Mouse (Mus musculus) heart, embryonic 11.5 days (tissue): ENCODE measurements around the gene Stip1. TPM values are rescaled to one million over a fixed set of nuclear protein-coding genes. Genes with fewer than 3 reads are reported as not detected.

ENCODE experiments used
- ATAC-seq: fragments of 200-750 bp; cut with Nextera tagmentation; replicated peaks from 2 replicates; pipeline ENCODE4 v1.8.0; 2017; ENCODE audit warnings: moderate library complexity; ENCODE audit not compliant: insufficient number of reproducible peaks, low FRiP score, low TSS enrichment
- H3K27ac ChIP-seq: fragments of 300-500 bp; sonication (generic); 2 replicates; pipeline ENCODE4 v1.5.1; 2014; ENCODE audit warnings: mild to moderate bottlenecking, low read depth, low read length
- H3K27me3 ChIP-seq: fragments of 300-500 bp; sonication (generic); 2 replicates; pipeline ENCODE4 v1.6.1; 2014; ENCODE audit warnings: mild to moderate bottlenecking, low read length, mixed read lengths; ENCODE audit not compliant: control insufficient read depth, insufficient read depth
- H3K36me3 ChIP-seq: fragments of 300-500 bp; sonication (generic); 2 replicates; pipeline ENCODE4 v1.6.1; 2014; ENCODE audit warnings: mild to moderate bottlenecking, low read length, moderate library complexity, mixed read lengths; ENCODE audit not compliant: control insufficient read depth, insufficient read depth
- H3K4me1 ChIP-seq: fragments of 300-500 bp; sonication (generic); 2 replicates; pipeline ENCODE4 v1.6.1; 2014; ENCODE audit warnings: low read length; ENCODE audit not compliant: control insufficient read depth, insufficient read depth
- H3K4me2 ChIP-seq: fragments of 300-500 bp; sonication (generic); 2 replicates; pipeline ENCODE4 v1.6.1; 2014; ENCODE audit warnings: mild to moderate bottlenecking, moderate library complexity
- H3K4me3 ChIP-seq: fragments of 300-500 bp; sonication (generic); 2 replicates; pipeline ENCODE4 v1.5.1; 2014; ENCODE audit warnings: low read depth, low read length
- H3K9ac ChIP-seq: fragments of 300-500 bp; sonication (generic); 2 replicates; pipeline ENCODE4 v1.6.1; 2014; ENCODE audit warnings: mild to moderate bottlenecking, low read depth, low read length, moderate library complexity
- H3K9me3 ChIP-seq: fragments of 300-500 bp; sonication (generic); replicated peaks from 2 replicates; pipeline ENCODE4 v1.6.1; 2016; ENCODE audit warnings: low read length; ENCODE audit not compliant: control insufficient read depth
- WGBS: fragments of 180-500 bp; shearing (Covaris S2); extraction: QIAGEN DNeasy Blood & Tissue Kit; methylation state at CpG from one replicate; pipeline ENCODE4 v1.1.7; 2014; ENCODE audit not compliant: insufficient replicate concordance; 5-methylcytosine and 5-hydroxymethylcytosine counted together
- polyA plus RNA-seq: library from polyadenylated mRNA; unstranded; fragments of >200 nt; fragmentation: Nextera tagmentation; extraction: Ambion mirVana; gene quantifications from 2 replicates; pipeline ENCODE4 v1.2.1, GENCODE M21; 2014

Stip1 gene
- polyA plus RNA-seq = 266 and 283 TPM in 2 replicates

- Histone ChIP-seq H3K4me2 (peak within 1 kb of the TSS; percentile 90), H3K9me3 (no peaks in the 10 kb centered on the region), H3K36me3 (peaks cover 5% of the 10 kb centered on the region), H3K9ac (peak within 1 kb of the TSS; percentile 82), H3K4me1 (peaks cover 26% of the 10 kb centered on the region), H3K4me3 (peak within 1 kb of the TSS; percentile 88), H3K27ac (peak within 1 kb of the TSS; percentile 88), H3K27me3 (no peaks in the 10 kb centered on the region)
- under 1% methylated on average over 48 of the region's 49 CpGs for WGBS
- ATAC-seq = peak; percentile 99
These were observed at the start of gene Stip1 for GRCm38 (mm10) chr19:7039841-7040636. TSS of gene Stip1 (minus strand) at chr19:7039967.

GRCm38 (mm10) chr19:7089050-7089449, 49.3 kb upstream of the Stip1 start:
- Histone ChIP-seq H3K9me3 (no peaks in the 10 kb centered on the region), H3K4me1 (peaks cover 6% of the 10 kb centered on the region; the same call in 1 of the 2 replicates), H3K27ac (no peak overlapping the region), H3K27me3 (peaks cover 48% of the 10 kb centered on the region), H3K9ac (no peak overlapping the region), H3K4me2 (no peak overlapping the region), H3K4me3 (no peak overlapping the region), H3K36me3 (no peaks in the 10 kb centered on the region)
- WGBS = 45% methylated on average over 5 of the region's 5 CpGs
- ATAC-seq = no peak

GRCm38 (mm10) chr19:7088558-7088957, 48.8 kb upstream of the Stip1 start:
- Histone ChIP-seq H3K27ac (no peak overlapping the region), H3K4me1 (peaks cover 6% of the 10 kb centered on the region; the same call in 1 of the 2 replicates), H3K27me3 (peaks cover 47% of the 10 kb centered on the region), H3K4me2 (no peak overlapping the region), H3K9me3 (no peaks in the 10 kb centered on the region), H3K9ac (no peak overlapping the region), H3K36me3 (no peaks in the 10 kb centered on the region), H3K4me3 (no peak overlapping the region)
- 14% methylated on average over 9 of the region's 9 CpGs for WGBS
- no peak for ATAC-seq

- no peak overlapping the region for H3K9ac ChIP-seq
- peaks cover 6% of the 10 kb centered on the region; the same call in 1 of the 2 replicates for H3K4me1 ChIP-seq
- WGBS = 78% methylated on average over 15 of the region's 15 CpGs
- no peak overlapping the region for H3K4me3 ChIP-seq
- no peak overlapping the region for H3K4me2 ChIP-seq
- no peak for ATAC-seq
- peaks cover 28% of the 10 kb centered on the region for H3K27me3 ChIP-seq
- no peak overlapping the region for H3K27ac ChIP-seq
- H3K9me3 ChIP-seq = no peaks in the 10 kb centered on the region
- H3K36me3 ChIP-seq = no peaks in the 10 kb centered on the region
These were observed 45.0 kb upstream of the Stip1 start for GRCm38 (mm10) chr19:7084734-7085133.

- H3K9ac ChIP-seq = no peak overlapping the region
- 27% methylated on average over 14 of the region's 14 CpGs for WGBS
- no peak for ATAC-seq
These were observed 43.4 kb upstream of the Stip1 start for GRCm38 (mm10) chr19:7083035-7083794.

GRCm38 (mm10) chr19:7081516-7082266, 41.9 kb upstream of the Stip1 start:
- ATAC-seq = no peak
- no peaks in the 10 kb centered on the region for H3K9me3 ChIP-seq
- H3K27ac ChIP-seq = no peak overlapping the region
- peaks cover 8% of the 10 kb centered on the region; the same call in 1 of the 2 replicates for H3K27me3 ChIP-seq
- H3K4me2 ChIP-seq = no peak overlapping the region
- H3K9ac ChIP-seq = no peak overlapping the region
- H3K36me3 ChIP-seq = no peaks in the 10 kb centered on the region
- WGBS = 77% methylated on average over 7 of the region's 7 CpGs
- H3K4me3 ChIP-seq = no peak overlapping the region
- H3K4me1 ChIP-seq = 0 out of 2 replicates have a peak, but pooled peaks cover 3% of the 10 kb centered on the region

More at GRCm38 (mm10) chr19:7083035-7083794, 43.4 kb upstream of the Stip1 start:
- Histone ChIP-seq H3K27ac (no peak overlapping the region), H3K4me1 (peaks cover 3% of the 10 kb centered on the region; the same call in 1 of the 2 replicates), H3K4me3 (no peak overlapping the region), H3K9me3 (no peaks in the 10 kb centered on the region), H3K4me2 (no peak overlapping the region), H3K36me3 (no peaks in the 10 kb centered on the region), H3K27me3 (peaks cover 17% of the 10 kb centered on the region)

GRCm38 (mm10) chr19:7078271-7078670, 38.5 kb upstream of the Stip1 start:
- no peak for ATAC-seq

GRCm38 (mm10) chr19:7077666-7078065, 37.9 kb upstream of the Stip1 start:
- H3K9me3 ChIP-seq = no peaks in the 10 kb centered on the region
- no peak overlapping the region for H3K9ac ChIP-seq
- 0 out of 2 replicates have a peak, but pooled peaks cover 2% of the 10 kb centered on the region for H3K27me3 ChIP-seq
- WGBS = 72% methylated on average over 9 of the region's 9 CpGs
- ATAC-seq = no peak
- no peak overlapping the region for H3K27ac ChIP-seq
- no peaks in the 10 kb centered on the region for H3K4me1 ChIP-seq
- H3K36me3 ChIP-seq = no peaks in the 10 kb centered on the region
- no peak overlapping the region for H3K4me3 ChIP-seq
- no peak overlapping the region for H3K4me2 ChIP-seq

More at GRCm38 (mm10) chr19:7078271-7078670, 38.5 kb upstream of the Stip1 start:
- Histone ChIP-seq H3K4me2 (no peak overlapping the region), H3K27me3 (0 out of 2 replicates have a peak, but pooled peaks cover 2% of the 10 kb centered on the region), H3K27ac (no peak overlapping the region), H3K9me3 (no peaks in the 10 kb centered on the region), H3K36me3 (no peaks in the 10 kb centered on the region), H3K4me1 (no peaks in the 10 kb centered on the region), H3K4me3 (no peak overlapping the region), H3K9ac (no peak overlapping the region)
- 74% methylated on average over 7 of the region's 7 CpGs for WGBS
